Mouse (Mus musculus) forebrain, embryonic 11.5 days (tissue): ENCODE measurements around the gene Mcf2l. TPM values are rescaled to one million over a fixed set of nuclear protein-coding genes. Genes with fewer than 3 reads are reported as not detected.

Experiments used
- ATAC-seq: fragments of 200-750 bp; cut with Nextera tagmentation; replicated peaks from 2 replicates; pipeline ENCODE4 v1.8.0; 2017; ENCODE audit warnings: moderate TSS enrichment; ENCODE audit not compliant: low FRiP score
- DNase-seq: peaks from one replicate; pipeline ENCODE4 v3.0.0-alpha.2; 2017; ENCODE audit warnings: low spot score
- H3K27ac ChIP-seq: fragments of 300-500 bp; sonication (generic); 2 replicates; pipeline ENCODE4 v1.5.1; 2014; ENCODE audit warnings: low read depth, low read length
- H3K27me3 ChIP-seq: fragments of 300-500 bp; sonication (generic); 2 replicates; pipeline ENCODE4 v1.6.1; 2014; ENCODE audit warnings: mild to moderate bottlenecking, low read length, mixed read lengths; ENCODE audit not compliant: control insufficient read depth, insufficient read depth
- H3K36me3 ChIP-seq: fragments of 300-500 bp; sonication (generic); 2 replicates; pipeline ENCODE4 v1.6.1; 2014; ENCODE audit warnings: mild to moderate bottlenecking, low read length, moderate library complexity, mixed read lengths; ENCODE audit not compliant: control insufficient read depth, insufficient read depth
- H3K4me1 ChIP-seq: fragments of 300-500 bp; sonication (generic); replicated peaks from 2 replicates; pipeline ENCODE4 v1.6.1; 2014; ENCODE audit warnings: low read length, mixed read lengths; ENCODE audit not compliant: control insufficient read depth, insufficient read depth
- H3K4me2 ChIP-seq: fragments of 300-500 bp; sonication (generic); 2 replicates; pipeline ENCODE4 v1.6.1; 2014; ENCODE audit warnings: low read depth, mild to moderate bottlenecking, low read length, moderate library complexity, mixed read lengths; ENCODE audit not compliant: severe bottlenecking
- H3K4me3 ChIP-seq: fragments of 300-500 bp; sonication (generic); 2 replicates; pipeline ENCODE4 v1.5.1; 2014; ENCODE audit warnings: low read depth, low read length
- H3K9ac ChIP-seq: fragments of 300-500 bp; sonication (generic); 2 replicates; pipeline ENCODE4 v1.6.1; 2014; ENCODE audit warnings: low read length
- H3K9me3 ChIP-seq: fragments of 300-500 bp; sonication (generic); 2 replicates; pipeline ENCODE4 v1.6.1; 2016; ENCODE audit warnings: low read length, mixed read lengths; ENCODE audit not compliant: control insufficient read depth
- WGBS: fragments of 180-500 bp; shearing (Covaris S2); extraction: QIAGEN DNeasy Blood & Tissue Kit; methylation state at CpG from one replicate; pipeline ENCODE4 v1.1.7; 2014; 5-methylcytosine and 5-hydroxymethylcytosine counted together
- microRNA-seq: library from miRNA; unstranded; fragments of <30 nt; microRNA quantifications from one replicate; pipeline ENCODE4, GENCODE M21; 2016; ENCODE audit not compliant: insufficient number of aligned reads
- polyA plus RNA-seq: library from polyadenylated mRNA; unstranded; fragments of >200 nt; fragmentation: Nextera tagmentation; extraction: Ambion mirVana; gene quantifications from 2 replicates; pipeline ENCODE4 v1.2.1, GENCODE M21; 2014

Mcf2l gene
- polyA plus RNA-seq, 1 experiment from 2014 or later, result 55.5 TPM

GRCm38 (mm10) chr8:13057351-13057750 is 183.7 kb downstream of the Mcf2l start:
- DNase-seq, result no peak
- no peak overlapping the region for H3K27ac ChIP-seq
- H3K4me3 ChIP-seq, result no peak overlapping the region
- no peaks in the 10 kb centered on the region for H3K9me3 ChIP-seq
- no peaks in the 10 kb centered on the region for H3K27me3 ChIP-seq
- H3K4me2 ChIP-seq, result no peak overlapping the region
- WGBS, result 87% methylated on average over 4 of the region's 4 CpGs
- no peak for ATAC-seq
- H3K36me3 ChIP-seq, result no peaks in the 10 kb centered on the region
- no peak overlapping the region for H3K9ac ChIP-seq
- no peaks in the 10 kb centered on the region for H3K4me1 ChIP-seq

- DNase-seq, result no peak
- no peak within 1 kb of the TSS for H3K4me2 ChIP-seq
- no peak for ATAC-seq
- WGBS, result 83% methylated on average over 17 of the region's 17 CpGs
- no peak within 1 kb of the TSS for H3K27ac ChIP-seq
- no peaks in the 10 kb centered on the region for H3K9me3 ChIP-seq
- no peaks in the 10 kb centered on the region for H3K4me1 ChIP-seq
- H3K36me3 ChIP-seq, result no peaks in the 10 kb centered on the region
- H3K27me3 ChIP-seq, result no peaks in the 10 kb centered on the region
- no peak within 1 kb of the TSS for H3K4me3 ChIP-seq
- no peak within 1 kb of the TSS for H3K9ac ChIP-seq
Observed at GRCm38 (mm10) chr8:13060441-13061150, 187.0 kb downstream of the Mcf2l start, which contains the start of gene Proz. TSS of gene Proz (plus strand) at chr8:13060914.

DNA sequence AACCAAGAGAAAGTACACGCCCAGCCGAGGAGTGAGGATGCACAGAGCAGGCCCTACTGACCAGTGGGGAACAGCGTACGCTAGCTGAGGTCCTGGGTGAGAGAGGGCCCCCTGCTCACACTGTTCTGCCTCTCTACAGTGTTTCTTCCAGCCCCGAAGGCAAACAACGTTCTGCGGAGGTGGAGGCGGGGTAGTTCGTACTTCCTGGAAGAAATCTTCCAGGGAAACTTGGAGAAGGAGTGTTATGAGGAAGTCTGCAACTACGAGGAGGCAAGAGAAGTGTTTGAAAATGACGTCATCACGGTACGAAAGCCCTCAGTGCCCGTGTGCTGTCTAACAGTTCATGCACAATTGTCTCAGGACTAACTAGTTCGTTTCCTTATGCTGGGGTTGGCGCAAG is 189.5 kb downstream of the Mcf2l start:
- ATAC-seq, result no peak
- 84% methylated on average over 16 of the region's 16 CpGs for WGBS

More for the DNA sequence above, 189.5 kb downstream of the Mcf2l start:
- H3K27ac ChIP-seq, result no peak overlapping the region
- H3K36me3 ChIP-seq, result no peaks in the 10 kb centered on the region
- no peak overlapping the region for H3K4me3 ChIP-seq
- H3K4me1 ChIP-seq, result no peaks in the 10 kb centered on the region
- DNase-seq, result no peak
- H3K27me3 ChIP-seq, result no peaks in the 10 kb centered on the region
- H3K4me2 ChIP-seq, result no peak overlapping the region
- H3K9ac ChIP-seq, result no peak overlapping the region
- H3K9me3 ChIP-seq, result no peaks in the 10 kb centered on the region

Small RNAs within 50 kb of the gene (microRNA-seq; reads per million reads assigned to microRNA genes)
- gene Gm38671, result not detected

Other genes with a start within 250 kb of the Mcf2l start
- 67.4 and 68.3 TPM in 2 replicates for gene Tubgcp3, start 201.6 kb upstream of the Mcf2l start, polyA plus RNA-seq
- 18.5 and 18.9 TPM in 2 replicates for gene Atp11a, start 116.8 kb upstream of the Mcf2l start, polyA plus RNA-seq
- gene F7, start 152.2 kb downstream of the Mcf2l start, polyA plus RNA-seq, result not detected in 2 replicates
- 0.51 and 1.1 TPM in 2 replicates for gene F10, start 163.5 kb downstream of the Mcf2l start, polyA plus RNA-seq
- gene Proz, start 187.1 kb downstream of the Mcf2l start, polyA plus RNA-seq, result 0.47 and 0.79 TPM in 2 replicates
- gene Pcid2, start 231.7 kb downstream of the Mcf2l start, polyA plus RNA-seq, result 51.0 and 56.6 TPM in 2 replicates
- 86.6 and 91.4 TPM in 2 replicates for gene Cul4a, start 231.8 kb downstream of the Mcf2l start, polyA plus RNA-seq